Mouse (Mus musculus): ENCODE data around the gene Fbxo3.
"Not testable (repeated sequence)": the region's sequence is repeated elsewhere in the genome, so short reads cannot be mapped to it uniquely, and the experiment has no call there.

The Fbxo3 gene

DNA sequence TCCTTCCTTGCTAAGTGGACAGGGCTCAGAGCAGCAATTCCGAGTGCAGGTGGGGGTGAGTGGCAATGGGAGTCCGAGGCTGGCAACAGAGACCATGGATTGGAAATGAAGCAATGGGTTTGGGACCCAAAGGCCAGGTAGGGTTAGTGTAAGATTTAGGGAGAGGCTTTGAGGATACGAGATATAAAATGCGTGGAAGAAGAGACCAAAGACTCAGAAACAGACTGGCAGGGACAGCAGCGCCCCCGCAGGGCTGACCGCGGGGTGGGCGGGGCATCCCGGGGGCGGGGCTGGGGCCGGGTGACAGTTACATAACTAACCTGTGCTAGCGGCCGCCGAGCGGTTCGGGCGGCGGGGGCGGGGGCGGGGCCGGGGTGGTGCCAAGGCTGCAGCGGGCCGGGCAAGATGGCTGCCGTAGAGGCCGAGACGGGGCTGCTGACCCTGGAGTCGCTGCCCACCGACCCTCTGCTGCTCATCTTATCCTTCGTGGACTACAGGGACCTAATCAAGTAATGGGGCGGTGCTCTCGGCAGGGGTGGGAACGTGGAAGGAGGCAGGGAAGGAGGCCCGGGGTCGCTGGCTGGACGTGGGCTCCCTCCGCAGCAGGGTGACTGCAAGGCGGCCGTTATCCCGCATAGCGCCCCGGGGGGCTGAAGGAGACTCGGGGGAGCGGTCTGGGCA lies at the start of gene Fbxo3:
Fbxo3 (plus strand) TSS at position 264 of the 681 bp plus-strand sequence.
- DNase-seq, result peak; percentile 92

DNA sequence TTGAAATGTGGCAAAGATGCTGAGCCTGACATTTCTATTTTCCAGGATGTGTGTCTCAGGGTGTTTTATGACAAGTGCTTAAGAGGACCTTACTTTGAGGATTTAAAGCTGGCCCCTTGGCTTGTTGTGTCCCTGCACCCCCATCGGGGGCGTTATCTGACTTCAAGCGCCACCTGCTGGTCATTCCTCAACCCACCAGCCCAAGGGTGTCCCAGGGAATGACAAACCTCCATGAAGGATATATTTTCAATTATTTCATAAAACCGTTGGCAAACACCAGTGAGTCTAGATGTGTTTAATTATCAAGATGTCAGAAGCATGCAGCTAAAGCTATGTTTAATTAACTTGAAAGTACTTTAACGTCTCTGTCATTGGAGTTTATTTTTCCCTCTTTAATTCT lies 45.3 kb upstream of the Fbxo3 start:
- peak; percentile 63 for DNase-seq

DNA sequence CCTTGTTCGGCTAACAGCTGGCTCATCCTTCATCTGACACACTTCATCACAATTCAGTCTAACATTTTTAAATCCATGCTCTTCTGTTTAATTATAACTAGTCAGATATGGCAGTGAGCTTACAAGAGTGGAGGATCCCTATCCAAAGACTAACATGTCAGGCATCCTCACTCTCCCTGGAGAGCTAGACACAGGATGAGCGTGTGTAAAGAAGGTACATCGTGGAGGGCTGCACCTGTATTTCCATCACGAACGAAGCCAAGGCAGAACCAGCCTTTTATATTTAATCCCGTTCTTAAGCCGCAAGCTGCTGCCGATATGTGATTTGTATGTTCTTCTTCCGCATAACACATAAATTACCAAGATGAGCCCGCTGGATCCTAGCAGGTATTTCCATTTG lies 44.4 kb upstream of the Fbxo3 start:
- no peak for DNase-seq

DNA sequence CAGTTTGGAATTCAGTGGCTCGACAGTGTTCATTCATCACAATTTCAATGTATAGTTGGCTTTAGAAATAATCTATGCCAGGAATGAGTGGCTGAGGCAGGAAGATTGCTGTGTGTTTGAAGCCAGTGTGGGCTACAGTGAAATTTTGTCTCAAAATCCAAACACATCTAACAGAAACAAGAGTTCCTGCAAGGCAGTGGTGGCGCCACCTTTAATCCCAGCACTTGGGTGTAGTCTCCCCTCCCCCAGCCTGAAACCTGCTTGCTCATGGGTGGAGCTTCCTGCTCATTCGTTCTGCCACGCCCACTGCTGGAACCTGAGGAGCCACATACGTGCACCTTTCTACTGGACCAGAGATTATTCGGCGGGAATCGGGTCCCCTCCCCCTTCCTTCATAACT lies 39.9 kb upstream of the Fbxo3 start:
- not testable (repeated sequence) for DNase-seq

DNA sequence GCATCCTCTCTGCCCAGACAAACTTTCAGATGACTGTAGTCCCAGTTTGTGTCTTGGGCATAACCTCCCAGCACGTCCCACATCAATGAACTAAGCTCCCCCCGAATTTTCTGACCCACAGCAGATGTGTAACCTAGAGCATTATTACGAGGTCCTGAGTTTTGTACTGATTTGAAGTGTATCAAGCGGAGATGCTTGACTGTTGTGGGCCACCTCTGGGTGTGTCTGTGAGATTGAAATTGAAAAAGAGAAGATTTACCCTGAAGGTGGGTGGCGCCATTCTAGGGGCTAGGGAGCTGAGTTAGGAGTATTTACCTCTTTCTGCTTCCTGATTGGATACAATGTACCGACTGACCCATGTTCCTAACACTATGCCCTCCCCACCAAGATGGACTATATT lies 37.8 kb upstream of the Fbxo3 start:
- DNase-seq, result no peak

DNA sequence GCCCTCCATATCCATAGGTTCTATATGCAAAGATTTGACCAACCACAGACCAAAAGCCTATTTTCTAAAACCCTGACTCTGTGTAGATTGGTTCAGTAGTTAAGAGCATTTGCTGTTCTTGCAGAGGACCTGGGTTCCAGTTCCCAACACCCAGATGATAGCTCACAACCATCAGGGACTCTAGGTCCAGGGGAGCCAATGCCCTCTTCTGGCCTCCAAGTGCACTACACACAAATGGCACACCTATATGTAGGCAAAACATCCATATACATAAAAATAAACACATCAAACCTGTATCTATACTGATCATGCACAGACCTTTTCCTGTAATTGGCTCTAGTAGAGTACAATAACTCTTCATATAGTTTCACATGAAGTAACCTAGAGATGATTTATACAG lies 36.2 kb upstream of the Fbxo3 start:
- DNase-seq, result no peak

DNA sequence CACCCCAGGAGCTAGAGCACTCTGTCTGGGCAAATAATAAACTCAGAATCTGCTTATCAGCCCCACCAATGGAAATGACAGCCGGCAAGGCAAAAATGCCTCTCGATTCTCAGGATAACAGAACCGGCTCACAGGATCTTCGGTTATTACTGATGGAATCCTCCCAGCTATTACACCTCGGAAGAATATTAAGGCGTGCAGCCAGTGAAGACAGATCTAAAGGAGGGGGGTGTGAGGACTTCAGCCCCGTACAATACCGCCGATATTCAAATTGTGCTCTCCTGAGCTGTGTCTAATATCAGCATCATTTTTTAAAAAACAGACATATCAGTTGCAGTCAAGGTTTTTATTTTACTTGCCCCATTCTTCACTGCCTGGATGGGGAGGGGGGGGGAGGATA lies 35.4 kb upstream of the Fbxo3 start:
- DNase-seq, result no peak

DNA sequence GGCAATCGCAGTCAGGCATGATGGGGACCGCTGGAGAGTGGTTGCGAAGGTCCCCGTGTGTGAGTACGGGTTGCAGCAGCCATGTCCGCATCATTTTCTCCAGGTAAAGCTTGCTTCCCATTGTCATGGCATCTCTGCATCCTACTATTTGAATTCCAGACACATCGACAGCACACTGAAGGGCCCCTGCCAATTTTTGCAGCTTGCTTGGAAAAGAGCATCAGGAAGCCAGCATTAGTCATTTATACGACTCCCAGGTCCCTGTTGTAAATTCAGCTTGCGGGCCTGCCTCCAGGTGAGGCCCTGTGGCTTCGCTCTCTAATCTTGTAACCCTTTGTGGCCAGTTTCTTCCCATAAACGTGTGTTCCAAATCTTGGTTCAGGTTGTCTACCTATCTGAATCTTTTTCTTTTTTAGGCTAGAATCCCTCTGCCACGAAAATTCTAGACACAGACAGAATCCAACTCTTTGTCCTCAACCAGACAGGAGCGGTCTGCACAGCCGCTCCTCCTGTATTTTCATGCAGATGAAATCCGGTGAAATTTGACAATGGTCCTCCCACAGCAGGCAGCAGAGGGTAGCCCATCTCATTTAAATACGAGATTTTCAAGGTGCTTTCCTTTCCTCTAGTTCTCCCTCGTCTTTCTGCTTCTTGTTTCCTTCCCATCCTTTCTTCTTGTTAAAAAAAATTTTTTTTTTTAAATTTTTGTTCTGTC lies 34.7 kb upstream of the Fbxo3 start:
- DNase-seq, result no peak

DNA sequence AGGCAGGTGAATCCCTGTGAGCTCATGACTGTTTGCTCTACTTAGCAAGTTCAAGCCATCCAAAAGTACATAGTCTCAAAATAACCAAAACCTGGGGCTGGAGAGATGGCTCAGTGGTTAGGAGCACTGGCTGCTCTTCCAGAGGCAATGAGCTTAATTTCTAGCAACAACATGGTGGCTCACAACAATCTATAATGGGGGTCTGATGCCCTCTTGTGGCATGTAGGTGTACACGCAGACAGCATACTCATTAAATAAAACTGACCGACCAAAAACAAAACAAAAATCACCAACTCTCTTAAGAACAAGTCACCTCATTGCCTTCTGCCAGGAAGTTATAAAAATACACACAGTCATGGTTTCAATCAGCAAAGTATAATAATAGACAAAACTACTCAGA lies 26.4 kb upstream of the Fbxo3 start:
- no peak for DNase-seq

DNA sequence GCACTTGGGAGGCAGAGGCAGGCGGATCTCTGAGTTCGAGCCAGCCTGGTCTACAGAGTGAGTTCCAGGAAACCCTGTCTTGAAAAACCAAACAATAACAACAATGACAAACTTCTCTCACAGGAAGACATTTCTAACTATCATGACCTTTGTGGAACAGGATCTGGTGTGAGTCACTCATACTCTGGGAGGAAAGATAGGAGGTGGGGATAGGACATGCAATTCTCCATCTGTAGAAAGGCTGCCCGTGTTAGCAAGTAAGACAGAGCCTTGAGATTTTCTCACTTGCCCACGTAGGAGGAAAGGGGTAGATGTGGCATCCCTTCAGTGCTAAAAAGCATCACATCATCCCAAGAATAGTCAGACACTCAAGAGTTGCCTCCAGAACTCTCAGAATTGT lies 25.7 kb upstream of the Fbxo3 start:
- DNase-seq, result no peak

DNA sequence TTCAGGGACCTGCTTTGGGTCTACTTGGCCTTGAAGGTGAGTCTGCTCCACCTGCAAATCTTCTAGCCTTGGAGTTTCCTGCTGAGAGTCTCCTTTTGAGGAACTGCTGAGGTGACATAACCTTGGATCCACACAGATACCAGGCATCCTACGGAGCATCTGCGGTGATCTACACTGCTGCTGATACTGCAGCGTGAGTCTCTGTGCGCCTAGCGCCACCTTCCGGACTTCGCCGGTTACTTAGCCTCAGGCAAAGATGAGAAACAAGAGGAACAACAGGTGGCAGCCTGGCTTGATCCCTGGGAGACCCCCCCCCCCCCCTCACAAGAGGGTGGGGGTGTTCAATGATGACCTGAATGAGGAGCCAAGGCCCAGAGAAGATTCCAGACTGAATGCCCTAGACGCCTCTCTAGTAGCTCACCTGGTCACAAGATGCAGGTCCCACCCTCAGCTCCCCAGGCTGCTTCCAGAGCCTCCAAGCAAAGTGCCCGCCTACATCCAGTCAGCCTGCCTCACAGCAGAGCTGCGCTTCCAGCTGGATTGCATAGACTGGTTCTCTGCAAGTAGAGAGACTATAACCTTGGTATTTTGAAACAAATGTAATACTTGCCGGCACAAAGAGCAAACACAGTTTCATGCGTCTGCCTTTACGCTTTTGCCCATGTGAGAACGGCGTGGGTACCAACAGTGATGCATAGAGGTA lies 24.7 kb upstream of the Fbxo3 start:
- DNase-seq, result peak; percentile 40

DNA sequence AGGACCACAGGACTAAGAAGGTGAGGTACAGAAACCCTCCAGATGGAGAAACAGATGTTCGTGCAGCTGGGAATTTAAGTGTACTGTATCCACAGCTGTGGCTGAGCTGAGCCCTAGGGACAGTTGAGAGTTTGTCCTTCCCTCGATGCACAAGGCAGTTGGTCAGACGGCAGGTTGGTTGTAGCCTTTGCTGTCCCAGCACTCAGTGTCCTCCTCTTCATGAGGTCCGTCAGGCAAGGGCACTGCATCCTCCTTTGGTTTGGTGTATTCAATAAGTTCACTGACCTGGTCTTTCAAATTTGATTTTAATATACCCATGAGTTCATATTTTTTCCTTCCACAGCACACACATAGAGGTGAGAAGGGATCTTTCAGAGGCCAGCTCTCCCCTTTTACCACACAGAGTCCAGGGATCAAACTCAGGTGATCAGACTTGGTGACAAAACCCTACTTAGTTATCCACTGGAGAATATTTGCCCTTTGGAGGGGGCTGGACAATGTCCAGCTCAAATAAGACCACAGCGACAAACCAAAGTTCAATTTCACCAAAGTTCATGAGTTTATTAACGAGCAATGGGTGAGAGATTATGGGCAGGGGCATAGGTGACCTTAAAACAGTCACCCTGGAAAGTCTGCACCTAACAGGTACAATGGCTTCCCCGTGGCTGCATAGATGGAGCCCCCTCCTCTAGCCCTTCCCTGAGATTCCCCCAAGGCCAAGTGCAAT lies 19.6 kb upstream of the Fbxo3 start:
- DNase-seq, result no peak

DNA sequence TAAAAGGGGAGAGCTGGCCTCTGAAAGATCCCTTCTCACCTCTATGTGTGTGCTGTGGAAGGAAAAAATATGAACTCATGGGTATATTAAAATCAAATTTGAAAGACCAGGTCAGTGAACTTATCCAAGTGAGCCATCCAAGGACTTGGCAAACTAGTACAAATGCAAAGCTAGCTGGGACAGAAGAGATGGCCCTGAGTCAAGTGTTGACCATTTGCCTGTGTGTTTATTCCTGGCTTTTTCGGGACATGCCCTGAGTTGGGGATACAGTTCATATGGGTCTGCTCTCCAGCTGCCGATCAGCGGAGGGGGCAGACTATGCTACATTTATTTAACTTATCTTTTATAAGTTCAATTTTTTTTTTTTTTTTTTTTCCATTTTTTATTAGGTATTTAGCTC lies 18.7 kb upstream of the Fbxo3 start:
- DNase-seq, result not testable (repeated sequence)

DNA sequence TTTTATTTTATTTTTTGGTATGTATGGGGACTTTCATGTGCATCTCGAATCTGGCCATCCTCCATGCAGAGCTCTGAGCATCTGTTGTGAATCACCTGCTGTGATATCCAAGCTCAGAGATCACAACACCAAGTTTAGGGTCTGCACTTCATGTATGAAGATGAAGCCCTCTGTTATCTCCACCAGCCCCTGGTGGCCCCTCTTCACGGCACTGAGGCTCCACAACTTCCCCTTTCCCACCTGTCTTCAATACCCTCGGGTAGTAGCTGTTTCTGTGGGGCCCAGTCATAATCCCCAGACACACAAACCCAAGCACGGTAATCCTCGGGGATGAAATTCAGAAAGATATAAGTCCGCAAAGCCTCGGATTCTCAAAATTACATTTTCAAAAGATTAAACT lies 4.4 kb upstream of the Fbxo3 start:
- no peak for DNase-seq

DNA sequence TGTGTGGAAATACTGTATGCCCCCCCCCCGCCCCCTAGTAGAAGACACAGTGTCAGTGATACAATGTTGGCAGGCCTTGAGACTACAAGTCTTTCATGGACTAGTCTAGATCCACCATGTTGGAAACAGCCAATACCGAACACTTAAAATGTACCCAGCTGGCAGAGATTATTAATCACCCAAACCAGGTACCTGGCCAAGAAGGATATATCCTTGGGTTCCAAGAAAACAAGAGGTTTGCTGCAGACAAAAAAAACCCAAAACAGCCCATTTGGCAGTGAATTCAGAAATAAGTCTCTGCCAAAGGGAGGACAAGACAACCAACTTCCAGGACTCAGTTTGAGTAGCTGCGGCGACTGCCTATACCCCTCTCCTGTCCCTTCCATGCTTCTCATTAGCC lies 2.9 kb upstream of the Fbxo3 start:
- DNase-seq, result no peak

DNA sequence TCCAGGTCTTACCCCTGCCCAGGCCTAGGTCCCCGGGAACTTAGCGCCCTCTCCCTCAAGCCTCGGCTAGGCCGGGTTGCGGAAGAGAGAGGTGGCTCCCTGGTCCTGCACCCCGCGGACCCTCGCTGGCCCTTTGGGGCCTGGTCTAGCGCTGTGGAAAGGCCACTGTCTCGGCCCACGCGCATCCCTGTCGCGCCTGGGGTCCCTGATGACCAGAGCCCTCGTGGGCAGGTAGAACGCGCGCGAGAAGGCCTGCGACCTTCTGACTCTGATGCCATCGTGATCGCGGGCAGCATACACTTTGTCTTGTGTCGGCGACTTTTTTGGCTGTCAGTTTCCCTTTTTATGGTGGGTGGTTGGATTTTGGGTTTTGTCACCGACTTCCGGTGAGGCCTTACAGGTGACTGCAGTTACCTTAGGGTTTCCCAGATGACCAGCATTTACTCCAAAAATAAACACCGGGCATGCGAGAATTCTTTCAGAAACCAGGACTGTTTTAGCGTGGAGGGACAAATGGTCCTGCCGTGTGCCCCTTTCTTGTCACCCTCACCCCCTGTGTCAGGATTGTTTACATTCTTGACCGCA lies 710 bp downstream of the Fbxo3 start, which contains the start of gene 4931422A03Rik:
4931422A03Rik (minus strand) TSS at position 223 of the 585 bp plus-strand sequence.
- no peak for DNase-seq

DNA sequence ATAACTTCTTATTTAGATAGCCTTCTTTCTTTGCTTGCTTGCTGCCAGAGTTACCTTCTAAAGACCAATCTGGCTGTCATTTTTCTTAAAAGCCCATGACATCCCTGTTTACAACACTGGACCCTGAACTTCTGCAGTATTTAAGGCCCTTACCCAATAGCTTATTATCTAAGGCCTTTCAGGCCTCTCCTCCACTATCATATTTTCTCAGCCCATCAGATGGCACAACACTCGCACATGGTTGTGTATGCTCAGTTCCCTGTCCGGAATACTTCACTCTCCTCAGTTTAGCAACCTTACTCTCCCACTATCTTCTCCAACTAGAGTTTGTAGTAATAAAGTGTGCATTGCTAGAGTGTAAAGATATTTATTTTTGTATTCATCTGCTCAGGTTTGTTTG lies 1.6 kb downstream of the Fbxo3 start:
- no peak for DNase-seq

DNA sequence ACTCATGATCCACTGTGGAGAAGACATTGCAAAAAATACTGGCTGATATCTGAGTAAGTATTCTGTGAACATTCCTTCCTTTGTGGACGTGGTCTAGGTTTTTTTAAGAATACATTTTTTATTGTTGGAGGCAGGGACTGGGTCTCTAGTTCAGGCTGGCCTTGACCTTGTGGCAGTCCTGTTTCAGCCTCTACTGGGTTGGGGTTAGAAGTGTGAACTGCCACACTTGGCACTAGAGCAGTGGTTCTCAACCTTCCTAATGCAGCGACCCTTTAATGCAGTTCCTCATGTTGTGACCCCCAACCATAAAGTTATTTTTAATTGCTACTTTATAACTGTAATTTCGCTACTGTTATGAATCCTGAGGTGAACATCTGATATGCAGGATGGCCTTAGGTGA lies 2.9 kb downstream of the Fbxo3 start:
- DNase-seq, result no peak

DNA sequence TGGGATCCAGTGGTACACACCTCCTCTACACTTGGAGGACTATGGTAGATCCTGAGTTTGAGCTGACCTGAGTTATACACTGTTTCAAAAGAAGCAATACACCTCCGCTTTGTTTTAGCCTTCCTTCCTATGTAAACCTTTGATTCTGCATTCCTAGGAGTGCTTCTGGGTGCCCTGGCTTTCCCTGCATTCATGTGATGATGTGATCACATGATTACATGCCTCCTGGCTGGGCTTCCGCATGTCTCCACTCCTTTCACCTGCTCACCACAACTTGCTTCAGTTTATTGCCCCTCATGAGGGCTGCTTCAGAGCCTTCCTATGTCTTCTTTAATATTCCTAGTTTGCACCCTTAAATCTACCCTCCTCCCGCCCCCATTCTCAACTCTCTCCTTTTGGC lies 4.5 kb downstream of the Fbxo3 start:
- no peak for DNase-seq

DNA sequence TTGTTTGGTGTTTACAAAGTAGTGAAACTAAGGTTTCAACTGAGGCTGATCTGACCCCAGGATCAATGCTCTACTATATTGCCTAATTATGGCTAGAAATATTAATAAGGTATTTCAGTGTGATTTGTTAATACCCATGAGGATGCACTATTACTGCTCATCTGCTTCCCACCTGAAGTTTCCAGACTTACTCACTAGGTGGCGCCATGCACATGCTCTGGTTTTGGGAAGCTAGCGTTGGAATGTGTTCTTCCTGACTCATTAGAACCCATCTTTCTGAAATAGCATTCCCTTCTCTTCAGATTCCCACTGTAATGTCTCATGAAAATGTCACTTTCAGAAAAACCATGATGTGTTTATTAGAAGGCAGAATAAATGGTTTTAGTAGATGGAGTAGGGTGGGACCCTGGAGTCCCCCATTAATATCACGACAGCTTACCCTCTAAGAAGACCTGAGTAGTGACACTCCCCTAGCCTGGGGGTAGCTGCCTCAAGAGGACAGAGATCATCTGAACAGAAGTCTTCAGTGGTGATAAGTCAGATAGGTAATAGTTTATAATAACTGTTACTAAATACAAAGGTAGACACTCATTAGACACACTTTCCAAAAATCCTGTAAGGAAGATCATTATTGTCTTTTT lies 7.4 kb downstream of the Fbxo3 start:
- DNase-seq, result peak; percentile 41

DNA sequence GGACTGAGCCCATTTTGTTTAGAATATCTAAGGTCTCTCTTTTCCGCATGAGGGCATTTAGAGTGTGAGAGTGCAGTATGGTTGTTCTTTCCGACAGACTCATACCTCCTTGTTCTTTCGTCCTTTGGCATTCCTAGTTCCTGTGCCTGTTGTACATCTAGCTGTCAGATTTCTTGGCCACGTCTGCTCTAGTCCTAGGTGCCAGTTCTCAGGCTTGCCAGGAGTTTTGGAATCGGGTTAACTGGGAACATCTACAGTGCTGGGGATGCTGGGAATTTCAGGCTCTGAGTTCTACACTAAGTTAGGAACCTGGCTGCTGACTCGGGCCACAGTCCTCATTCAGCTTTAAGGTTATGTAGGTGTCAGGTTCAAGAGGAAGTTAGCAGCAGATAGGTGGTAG lies 8.1 kb downstream of the Fbxo3 start:
- no peak for DNase-seq

DNA sequence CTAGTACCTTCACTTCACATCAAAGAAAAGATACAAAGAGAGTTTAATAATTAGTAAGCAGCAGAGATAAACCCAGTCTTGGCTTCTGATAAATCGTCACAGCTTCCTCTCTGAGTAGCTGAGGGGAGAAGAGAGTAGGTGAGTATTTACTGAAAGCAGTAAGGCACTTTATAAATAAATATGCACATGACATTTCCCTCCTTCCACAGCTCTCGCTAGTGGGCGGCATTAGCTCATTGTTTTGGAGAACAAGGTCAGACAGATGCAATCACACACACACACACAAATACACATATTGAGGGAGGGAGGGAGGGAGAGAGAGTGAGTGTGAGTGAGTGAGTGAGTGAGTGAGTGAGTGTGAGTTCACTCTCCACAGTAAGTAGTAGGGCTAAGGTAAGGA lies 8.8 kb downstream of the Fbxo3 start:
- DNase-seq, result no peak

DNA sequence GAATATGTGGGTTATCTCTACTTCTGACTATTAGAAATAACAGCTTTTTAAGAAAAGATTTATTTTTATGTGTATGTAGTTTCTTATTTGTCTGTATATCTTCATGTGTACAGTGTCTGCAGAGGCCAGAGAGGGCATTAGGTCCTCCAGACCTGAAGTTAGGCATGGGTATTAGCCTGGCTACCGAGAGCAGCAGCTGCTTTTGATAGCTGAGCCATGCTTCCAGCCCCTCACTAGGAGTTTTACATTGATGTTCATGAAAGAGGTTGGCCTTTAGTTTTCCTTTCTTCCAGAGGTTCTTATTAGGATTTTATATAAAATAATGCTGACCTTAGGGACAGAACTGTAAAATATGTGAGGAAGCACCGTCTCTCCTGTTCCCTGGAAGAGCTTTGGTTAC lies 10.7 kb downstream of the Fbxo3 start:
- DNase-seq, result no peak

Data from thymus, postnatal 25 days (tissue).